8 mouse cellular contexts compared by ENCODE assay signal in the genomic region with DNA sequence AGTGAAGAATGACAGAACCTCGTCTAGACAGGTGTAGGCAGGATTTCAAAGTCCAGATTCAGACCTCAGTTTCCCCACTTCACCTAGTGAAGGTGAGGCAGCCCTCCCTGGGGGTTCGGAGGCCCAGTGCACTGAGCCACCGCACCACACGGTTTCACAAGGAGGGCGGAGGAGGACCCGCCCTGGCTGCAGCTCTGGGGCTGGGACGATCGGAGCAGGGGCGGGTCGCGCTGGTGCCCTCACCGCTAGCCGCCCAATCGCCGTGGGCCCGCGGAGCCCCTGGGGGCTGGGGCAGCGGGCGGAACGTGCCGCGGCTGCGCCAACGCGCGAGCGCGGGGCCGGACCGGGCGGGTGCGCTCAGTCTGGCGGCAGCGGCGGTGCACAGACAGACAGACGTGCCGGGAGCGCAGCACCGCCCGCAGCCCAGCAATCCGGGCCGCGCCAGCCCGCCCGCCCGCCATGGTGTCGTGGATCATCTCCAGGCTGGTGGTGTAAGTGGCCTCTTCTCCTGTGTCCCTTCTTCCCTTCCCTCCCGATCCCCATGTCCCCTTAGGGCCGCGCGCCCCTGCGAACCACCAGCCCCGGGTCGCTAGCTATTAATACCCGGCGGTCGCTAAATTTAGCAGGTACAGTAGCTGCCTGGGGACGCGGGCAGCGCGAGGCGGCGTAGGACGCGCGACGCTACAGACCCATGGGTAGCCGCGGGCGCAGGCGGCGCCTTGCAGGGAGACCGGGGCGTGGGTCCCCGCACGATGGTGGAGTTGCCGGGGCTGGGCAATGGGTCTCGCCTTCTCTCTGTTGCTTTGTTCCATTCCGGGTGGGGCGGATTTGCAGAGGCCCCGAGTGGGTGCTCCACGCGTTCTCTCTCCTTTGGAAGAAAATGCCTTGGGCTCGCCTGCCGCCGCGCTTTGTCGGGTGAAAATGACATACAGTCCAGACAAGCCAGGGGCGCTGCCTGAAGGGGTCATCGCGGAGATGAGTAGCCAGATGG. TPM values are rescaled to one million over a fixed set of nuclear protein-coding genes. Genes with fewer than 3 reads are reported as not detected.
DNase-seq lines count a peak whose midpoint lies in the region; ATAC-seq and TF ChIP-seq lines count a peak whose summit lies in the region.

A gene (plus strand): TSS at position 51 of the 991 bp plus-strand sequence.

- DNase-seq in ES-E14 (ENCODE audit: low read depth, low spot score), result peak; percentile 26
- DNase-seq in brain, embryonic 14.5 days (ENCODE audit: low read depth), result peak; percentile 81
- peak; percentile 87 for DNase-seq in forebrain, embryonic 11.5 days (ENCODE audit: low spot score)
- DNase-seq in kidney, postnatal 4 days, result peak; percentile 61 to 74
- DNase-seq in liver, postnatal 0 days, result peak; percentile 67
- peak; percentile 74 for DNase-seq in retina, embryonic 14.5 days (ENCODE audit: low spot score)
- peak; percentile 60 to 61 for DNase-seq in urinary bladder, postnatal 4 days (ENCODE audit: low spot score in 2 of 2)

- TF ChIP-seq EP300 in liver, postnatal 0 days (IDR thresholded peaks at IDR 0.05; ENCODE audit: low read depth), result no peak

- H3K4me3 ChIP-seq in ES-E14 (ENCODE audit: insufficient read depth in 1 of 2, low read depth in 1 of 2, low read length in 2 of 2, poor library complexity in 1 of 2, severe bottlenecking in 1 of 2), result peak within 1 kb of the TSS; percentile 84 to 91
- peak within 1 kb of the TSS; percentile 65 for H3K4me3 ChIP-seq in forebrain, embryonic 11.5 days (ENCODE audit: low read depth, low read length)
- peak within 1 kb of the TSS; percentile 57 for H3K4me3 ChIP-seq in heart, embryonic 14.5 days (ENCODE audit: control insufficient read depth in 1 of 2, insufficient read depth in 1 of 2, low read depth in 1 of 2, low read length in 2 of 2)
- peak within 1 kb of the TSS; percentile 57 for H3K4me3 ChIP-seq in liver, postnatal 0 days (ENCODE audit: low read depth, low read length)

- no peak within 1 kb of the TSS for H3K27ac ChIP-seq in ES-E14 (ENCODE audit: insufficient read depth, low read depth, low read length, poor library complexity, severe bottlenecking)
- peak within 1 kb of the TSS; percentile 57; the same call in 1 of the 2 replicates for H3K27ac ChIP-seq in forebrain, embryonic 11.5 days (ENCODE audit: low read depth, low read length)
- peak within 1 kb of the TSS; percentile 85 to 88 for H3K27ac ChIP-seq in heart, embryonic 14.5 days (replicated peaks in 1 of 2; ENCODE audit: control insufficient read depth in 1 of 2, insufficient read depth in 1 of 2, low read depth in 2 of 2, low read length in 2 of 2)
- no peak within 1 kb of the TSS for H3K27ac ChIP-seq in liver, postnatal 0 days (ENCODE audit: low read depth)

- no peaks in the 10 kb centered on the region for H3K4me1 ChIP-seq in ES-E14 (ENCODE audit: control insufficient read depth in 2 of 2, insufficient read depth in 2 of 2, low read length in 2 of 2, poor library complexity in 1 of 2)
- H3K4me1 ChIP-seq in forebrain, embryonic 11.5 days (replicated peaks; ENCODE audit: control insufficient read depth, insufficient read depth, low read length), result 0 out of 2 replicates have a peak, but pooled peaks cover 6% of the 10 kb centered on the region
- peaks cover 8% of the 10 kb centered on the region in 2 experiments; a peak in 3 of 4 replicates for H3K4me1 ChIP-seq in heart, embryonic 14.5 days (ENCODE audit: control insufficient read depth in 2 of 2, insufficient read depth in 2 of 2, low read length in 2 of 2)
- H3K4me1 ChIP-seq in liver, postnatal 0 days (ENCODE audit: insufficient read depth), result no peaks in the 10 kb centered on the region; the same call in 1 of the 2 replicates

- under 1% methylated on average over 91 of the region's 91 CpGs for WGBS in forebrain, embryonic 11.5 days
- WGBS in heart, embryonic 14.5 days, result under 1% methylated on average over 85 of the region's 91 CpGs
- WGBS in liver, postnatal 0 days (ENCODE audit: insufficient replicate concordance), result under 1% methylated on average over 87 of the region's 91 CpGs

- H3K27me3 ChIP-seq in forebrain, embryonic 11.5 days (ENCODE audit: control insufficient read depth, insufficient read depth, low read length), result no peaks in the 10 kb centered on the region; the same call in 1 of the 2 replicates
- no peaks in the 10 kb centered on the region for H3K27me3 ChIP-seq in heart, embryonic 14.5 days (ENCODE audit: control insufficient read depth, insufficient read depth, low read length)
- peaks cover 25% of the 10 kb centered on the region for H3K27me3 ChIP-seq in liver, postnatal 0 days (ENCODE audit: insufficient read depth, low read length)

- H3K9me3 ChIP-seq in ES-E14 (ENCODE audit: control insufficient read depth, insufficient read depth, low read depth, low read length), result no peaks in the 10 kb centered on the region
- no peaks in the 10 kb centered on the region for H3K9me3 ChIP-seq in forebrain, embryonic 11.5 days (ENCODE audit: control insufficient read depth, low read length)
- H3K9me3 ChIP-seq in heart, embryonic 14.5 days (ENCODE audit: control insufficient read depth, low read length), result no peaks in the 10 kb centered on the region
- no peaks in the 10 kb centered on the region for H3K9me3 ChIP-seq in liver, postnatal 0 days (ENCODE audit: low read length)

- no peaks in the 10 kb centered on the region for H3K36me3 ChIP-seq in ES-E14 (ENCODE audit: control insufficient read depth, insufficient read depth, low read length, poor library complexity, severe bottlenecking)
- no peaks in the 10 kb centered on the region for H3K36me3 ChIP-seq in forebrain, embryonic 11.5 days (ENCODE audit: control insufficient read depth, insufficient read depth, low read length)
- H3K36me3 ChIP-seq in heart, embryonic 14.5 days (ENCODE audit: control insufficient read depth, insufficient read depth, low read length), result no peaks in the 10 kb centered on the region
- H3K36me3 ChIP-seq in liver, postnatal 0 days (replicated peaks; ENCODE audit: insufficient read depth, low read length), result no peaks in the 10 kb centered on the region

- peak; percentile 95 for ATAC-seq in forebrain, embryonic 11.5 days (replicated peaks; ENCODE audit: low FRiP score)
- peak; percentile 89 for ATAC-seq in heart, embryonic 14.5 days (ENCODE audit: insufficient number of reproducible peaks, insufficient read depth, low FRiP score, low read depth)
- peak; percentile 91 for ATAC-seq in liver, postnatal 0 days

- peak; percentile 89 for TF ChIP-seq POLR2A in brain, embryonic 14.5 days (IDR thresholded peaks at IDR 0.05; ENCODE audit: borderline replicate concordance, extremely low read depth, insufficient read depth, insufficient read length, poor library complexity, severe bottlenecking)

- H3K4me2 ChIP-seq in forebrain, embryonic 11.5 days (ENCODE audit: low read depth, low read length, severe bottlenecking), result peak within 1 kb of the TSS; percentile 97
- peak within 1 kb of the TSS; percentile 76 for H3K4me2 ChIP-seq in heart, embryonic 14.5 days (ENCODE audit: low read length)
- H3K4me2 ChIP-seq in liver, postnatal 0 days (ENCODE audit: low read depth, low read length), result peak within 1 kb of the TSS; percentile 93

- in situ Hi-C loops in ES-E14 (cut with MboI; ENCODE audit: low sequenced_read_pairs in 2 of 2, unreplicated experiment in 2 of 2), result no loop called here

- no peak for TF ChIP-seq CTCF in brain, embryonic 14.5 days (IDR thresholded peaks at IDR 0.05; ENCODE audit: borderline replicate concordance, extremely low read depth, insufficient read depth, insufficient read length)
- TF ChIP-seq CTCF in liver, postnatal 0 days (IDR thresholded peaks at IDR 0.05; ENCODE audit: low read depth), result no peak

- H3K9ac ChIP-seq in ES-E14 (ENCODE audit: insufficient read depth, low read depth, low read length, poor library complexity, severe bottlenecking), result peak within 1 kb of the TSS; percentile 76
- H3K9ac ChIP-seq in forebrain, embryonic 11.5 days (ENCODE audit: low read length), result peak within 1 kb of the TSS; percentile 69
- peak within 1 kb of the TSS; percentile 83 for H3K9ac ChIP-seq in heart, embryonic 14.5 days (ENCODE audit: low read length)
- H3K9ac ChIP-seq in liver, postnatal 0 days (replicated peaks), result peak within 1 kb of the TSS; percentile 60

TF ChIP-seq in ES-E14, 5 proteins besides CTCF, POLR2A, EP300 and RAD21:
- TF ChIP-seq CHD2 (IDR thresholded peaks at IDR 0.05; ENCODE audit: low read depth, low read length) (no peak), ZNF384 (IDR thresholded peaks at IDR 0.05; ENCODE audit: low read depth, low read length) (no peak), ZC3H11A (IDR thresholded peaks at IDR 0.05; ENCODE audit: borderline replicate concordance, low read depth, low read length) (no peak), HCFC1 (IDR thresholded peaks at IDR 0.05; ENCODE audit: borderline replicate concordance, insufficient read depth, low read length) (no peak), MAFK (IDR thresholded peaks at IDR 0.05; ENCODE audit: insufficient read depth, low read depth, low read length) (no peak)
TF ChIP-seq in ES-E14: peak in this region for 0.

RNA-seq across cellular contexts. Expression of the gene that starts here (rescaled TPM):
- total RNA-seq in ES-E14 (2012; rRNA removed), result 6.9 and 8.9 TPM in 2 replicates
- polyA plus RNA-seq in brain, embryonic 14.5 days (2012; rRNA removed), result 188 and 236 TPM in 2 replicates
- 44.7 and 47.3 TPM in 2 replicates for polyA plus RNA-seq in forebrain, embryonic 11.5 days (2014; fragmentation: Nextera tagmentation; extraction: Ambion mirVana)
- polyA plus RNA-seq in heart, embryonic 14.5 days (2014; fragmentation: Nextera tagmentation; extraction: Ambion mirVana), result 19.0 and 23.6 TPM in 2 replicates
- 1.9 and 2.3 TPM in 2 replicates for polyA plus RNA-seq in liver, postnatal 0 days (2015; fragmentation: Nextera tagmentation; extraction: Ambion mirVana)

Comparison
In these comparisons a context has a peak if more than half of its experiments do, and no peak if none do; other contexts are left out.
1. DNase-seq: peak in every context shown above with its lines; median percentile 87 in forebrain, embryonic 11.5 days; 81 in brain, embryonic 14.5 days; 74 in retina, embryonic 14.5 days; 68 in kidney, postnatal 4 days; 67 in liver, postnatal 0 days; 60 in urinary bladder, postnatal 4 days; 26 in ES-E14.
2. H3K27ac ChIP-seq: peak in forebrain, embryonic 11.5 days (single experiment) and heart, embryonic 14.5 days (2 of 2); none in ES-E14 (single experiment) and liver, postnatal 0 days (single experiment).
3. Peak in every context shown above with its lines, with median percentiles within 50 percentile points of each other: H3K4me3 ChIP-seq, H3K9ac ChIP-seq, ATAC-seq and H3K4me2 ChIP-seq.